ENCODE assay signal across 20 mouse cellular contexts in genomic region chr17:74941393-74941792, GRCm38 (mm10).
"Had no signal": no experiment of that assay in that cellular context is flagged by ENCODE, and none has a peak within 500 bp of the region (broad histone marks: within the 10 kb centered on the region; RNA-seq: fewer than 3 reads in every experiment).

No protein-coding gene starts in this region.

- ATAC-seq: liver, postnatal 0 days; midbrain, embryonic 13.5 days; midbrain, embryonic 15.5 days had no signal

- H3K4me1 ChIP-seq: liver, embryonic 15.5 days; midbrain, embryonic 10.5 days; midbrain, embryonic 13.5 days; midbrain, embryonic 15.5 days had no signal

- H3K4me3 ChIP-seq: liver, embryonic 15.5 days; megakaryocyte, embryonic 14.5 days; midbrain, embryonic 10.5 days; midbrain, embryonic 13.5 days; midbrain, embryonic 15.5 days; myocyte; neural tube, embryonic 13.5 days; neural tube, embryonic 15.5 days had no signal

- H3K4me2 ChIP-seq: liver, embryonic 15.5 days; lung, embryonic 14.5 days; midbrain, embryonic 13.5 days; midbrain, embryonic 15.5 days; neural tube, embryonic 13.5 days; neural tube, embryonic 15.5 days had no signal

- H3K36me3 ChIP-seq: liver, embryonic 15.5 days; midbrain, embryonic 10.5 days; midbrain, embryonic 13.5 days; midbrain, embryonic 15.5 days; neural tube, embryonic 13.5 days; neural tube, embryonic 15.5 days had no signal

- H3K27ac ChIP-seq: liver, embryonic 15.5 days; midbrain, embryonic 10.5 days; midbrain, embryonic 13.5 days; midbrain, embryonic 15.5 days; neural tube, embryonic 13.5 days; neural tube, embryonic 15.5 days had no signal

- H3K27me3 ChIP-seq: liver, embryonic 15.5 days; midbrain, embryonic 13.5 days; midbrain, embryonic 15.5 days; neural tube, embryonic 13.5 days; neural tube, embryonic 15.5 days had no signal

- H3K9me3 ChIP-seq: liver, embryonic 15.5 days; midbrain, embryonic 10.5 days; midbrain, embryonic 13.5 days; midbrain, embryonic 15.5 days; neural tube, embryonic 13.5 days; neural tube, embryonic 15.5 days had no signal

- H3K9ac ChIP-seq: liver, embryonic 15.5 days; liver, postnatal 0 days; lung, embryonic 14.5 days; midbrain, embryonic 13.5 days; midbrain, embryonic 15.5 days; neural tube, embryonic 13.5 days; neural tube, embryonic 15.5 days had no signal

- DNase-seq: liver, postnatal 0 days; lung, embryonic 14.5 days; lung, postnatal 10 days; lung, postnatal 4 days; retina, postnatal 1 day; right cerebral cortex, adult 18-20 months; right cerebral cortex, postnatal 25 days; right cerebral cortex, postnatal 4 days; spleen, adult 18-20 months; thymus, adult 18-20 months; thymus, postnatal 14 days; thymus, postnatal 36 days had no signal
